Mouse (Mus musculus): ENCODE data around the gene Ngdn.

- TF ChIP-seq TCF12 (IDR thresholded peaks at IDR 0.05; ENCODE audit: low read depth, low read length): no peak
- TF ChIP-seq CTCF (IDR thresholded peaks at IDR 0.05 in 2 of 3, conservative IDR thresholded peaks at IDR 0.05 in 1 of 3; ENCODE audit: control insufficient read depth in 1 of 3, insufficient read depth in 1 of 3, low read depth in 2 of 3, low read length in 3 of 3, poor library complexity in 1 of 3, severe bottlenecking in 1 of 3): peak; percentile 25 to 62 (median 42); a peak in 5 of 6 replicates
- no peak for TF ChIP-seq TAL1 (IDR thresholded peaks at IDR 0.05; ENCODE audit: low read length)
- no peak for TF ChIP-seq POLR2AphosphoS2 (IDR thresholded peaks at IDR 0.05; ENCODE audit: low read length)
- TF ChIP-seq POLR2A (IDR thresholded peaks at IDR 0.05; ENCODE audit: control insufficient read depth in 1 of 2, insufficient read depth in 1 of 2, low read depth in 1 of 2, low read length in 2 of 2, poor library complexity in 1 of 2): no peak
- TF ChIP-seq ELF1 (IDR thresholded peaks at IDR 0.05; ENCODE audit: low read depth, low read length): no peak
- TF ChIP-seq EP300 (IDR thresholded peaks at IDR 0.05; ENCODE audit: low read depth in 1 of 2, low read length in 2 of 2): no peak
- TF ChIP-seq MXI1 (IDR thresholded peaks at IDR 0.05; ENCODE audit: low read depth, low read length): no peak
- TF ChIP-seq USF1 (IDR thresholded peaks at IDR 0.05; ENCODE audit: low read depth, low read length): no peak
- TF ChIP-seq MAX (IDR thresholded peaks at IDR 0.05; ENCODE audit: low read length): no peak
- no peak for TF ChIP-seq JUND (IDR thresholded peaks at IDR 0.05; ENCODE audit: low read depth, low read length)
- no peak for TF ChIP-seq MAFK (IDR thresholded peaks at IDR 0.05; ENCODE audit: borderline replicate concordance, low read depth, low read length)
- no peak for TF ChIP-seq ZC3H11A (IDR thresholded peaks at IDR 0.05; ENCODE audit: low read depth, low read length)
- no peak for TF ChIP-seq TBP (IDR thresholded peaks at IDR 0.05; ENCODE audit: low read depth, low read length)
Measured at GRCm38 (mm10) chr14:55011116-55011515, 4.1 kb upstream of the Ngdn start.
